Mouse (Mus musculus): ENCODE measurements around the gene Ficd.
"Not testable (repeated sequence)": the region's sequence is repeated elsewhere in the genome, so short reads cannot be mapped to it uniquely, and the experiment has no call there.

The Ficd gene

GRCm38 (mm10) chr5:113776128-113776895 lies 40.7 kb downstream of the Ficd start:
- DNase-seq: no peak

GRCm38 (mm10) chr5:113776896-113777226 lies 41.3 kb downstream of the Ficd start:
- no peak for DNase-seq

- DNase-seq: not testable (repeated sequence)
Observed at GRCm38 (mm10) chr5:113777728-113778127, 42.1 kb downstream of the Ficd start.

GRCm38 (mm10) chr5:113779569-113779968 lies 44.0 kb downstream of the Ficd start:
- no peak for DNase-seq

GRCm38 (mm10) chr5:113780082-113780752 lies 44.6 kb downstream of the Ficd start:
- DNase-seq: no peak

- DNase-seq: no peak
Observed at GRCm38 (mm10) chr5:113780763-113781162, 45.2 kb downstream of the Ficd start.

GRCm38 (mm10) chr5:113781254-113781653 lies 45.7 kb downstream of the Ficd start:
- DNase-seq: no peak

GRCm38 (mm10) chr5:113781875-113782274 lies 46.3 kb downstream of the Ficd start:
- no peak for DNase-seq

GRCm38 (mm10) chr5:113782624-113783023 lies 47.0 kb downstream of the Ficd start:
- DNase-seq: no peak

GRCm38 (mm10) chr5:113783581-113784001 lies 48.0 kb downstream of the Ficd start:
- DNase-seq: no peak

GRCm38 (mm10) chr5:113784104-113784503 lies 48.5 kb downstream of the Ficd start:
- not testable (repeated sequence) for DNase-seq

- no peak for DNase-seq
Observed at GRCm38 (mm10) chr5:113786985-113787384, 51.4 kb downstream of the Ficd start.

GRCm38 (mm10) chr5:113788645-113789044 lies 53.0 kb downstream of the Ficd start:
- no peak for DNase-seq

- no peak for DNase-seq
Observed at GRCm38 (mm10) chr5:113789075-113789788, 53.6 kb downstream of the Ficd start.
